Mouse (Mus musculus) cortical plate, adult 2 months (tissue): ENCODE data around the gene Ankdd1b. TPM values are rescaled to one million over a fixed set of nuclear protein-coding genes. Genes with fewer than 3 reads are reported as not detected.

Experiments
- H3K27ac ChIP-seq: fragments of 200-500 bp; 2 replicates; pipeline ENCODE4 v1.5.1; 2012; ENCODE audit warnings: low read length, control low read depth, inconsistent platforms; ENCODE audit not compliant: insufficient read depth
- H3K4me1 ChIP-seq: fragments of 200-500 bp; 2 replicates; pipeline ENCODE4 v1.6.1; 2011; ENCODE audit warnings: low read length; ENCODE audit not compliant: control insufficient read depth, insufficient read depth
- H3K4me3 ChIP-seq: fragments of 200-500 bp; 2 replicates; pipeline ENCODE4 v1.5.1; 2011; ENCODE audit warnings: mild to moderate bottlenecking, low read length, control low read depth; ENCODE audit not compliant: insufficient read depth
- CTCF ChIP-seq: fragments of 200-500 bp; IDR thresholded peaks from 2 replicates; pipeline ENCODE4 v1.5.1; 2011; ENCODE audit warnings: mild to moderate bottlenecking, control low read depth, low read length; ENCODE audit not compliant: insufficient read depth; ENCODE audit errors: extremely low read depth
- POLR2A ChIP-seq: fragments of 200-500 bp; IDR thresholded peaks from 2 replicates; pipeline ENCODE4 v1.6.1; 2011; ENCODE audit warnings: mild to moderate bottlenecking, low read length, control low read depth; ENCODE audit not compliant: insufficient read depth; ENCODE audit errors: extremely low read depth
- polyA plus RNA-seq: library from polyadenylated mRNA; depleted of rRNA; stranded (reverse); fragments of >200 nt; gene quantifications from 2 replicates; pipeline ENCODE4 v1.2.3, GENCODE M21; 2012

Ankdd1b gene
- polyA plus RNA-seq, 1 experiment = 0.04 TPM

DNA sequence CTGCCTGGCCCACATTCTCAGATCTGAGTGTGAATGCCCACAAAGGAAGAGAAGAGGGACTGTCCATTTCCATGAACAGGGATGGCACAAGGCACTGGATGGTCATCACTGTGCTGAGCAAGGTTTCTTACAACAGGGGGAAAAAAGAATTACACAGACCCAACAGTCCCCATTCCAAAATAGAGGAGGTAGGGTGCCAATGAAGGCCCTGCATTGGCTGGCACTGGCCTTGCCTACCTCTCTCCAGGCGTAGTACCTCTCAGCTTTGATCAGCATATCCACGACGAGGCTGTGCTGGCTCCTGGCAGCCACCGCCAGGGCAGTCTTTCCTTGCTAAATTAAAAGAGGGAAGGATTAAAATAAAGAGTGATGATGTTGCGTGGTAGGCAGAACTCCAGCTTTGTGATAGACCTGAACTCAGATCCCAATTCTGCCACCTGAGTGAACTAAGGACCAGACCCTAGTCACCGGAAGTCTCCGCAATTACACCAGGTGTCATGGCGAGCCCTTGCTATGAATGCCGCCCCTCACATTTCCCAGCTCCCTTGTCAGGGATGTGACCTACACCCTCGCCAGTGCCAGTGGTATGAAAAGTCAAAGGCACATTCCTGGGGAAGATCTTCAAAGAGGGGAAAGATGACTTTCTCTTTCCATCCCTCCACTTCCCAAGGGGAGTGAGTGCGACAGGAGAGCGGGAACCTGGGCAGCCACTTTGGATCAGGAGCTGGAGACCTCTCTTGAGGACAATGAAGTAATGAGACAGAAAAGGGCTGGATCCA lies 46.3 kb downstream of the Ankdd1b start:
- no peak overlapping the region for H3K27ac ChIP-seq

GRCm38 (mm10) chr13:96421230-96421629 lies 49.8 kb downstream of the Ankdd1b start:
- TF ChIP-seq CTCF = no peak
- TF ChIP-seq POLR2A = no peak
- Histone ChIP-seq H3K4me3 (no peak overlapping the region), H3K4me1 (no peaks in the 10 kb centered on the region), H3K27ac (no peak overlapping the region)

More for the DNA sequence above, 46.3 kb downstream of the Ankdd1b start:
- no peak for TF ChIP-seq POLR2A
- Histone ChIP-seq H3K4me1 (peaks cover 3% of the 10 kb centered on the region; the same call in 1 of the 2 replicates), H3K4me3 (no peak overlapping the region)

DNA sequence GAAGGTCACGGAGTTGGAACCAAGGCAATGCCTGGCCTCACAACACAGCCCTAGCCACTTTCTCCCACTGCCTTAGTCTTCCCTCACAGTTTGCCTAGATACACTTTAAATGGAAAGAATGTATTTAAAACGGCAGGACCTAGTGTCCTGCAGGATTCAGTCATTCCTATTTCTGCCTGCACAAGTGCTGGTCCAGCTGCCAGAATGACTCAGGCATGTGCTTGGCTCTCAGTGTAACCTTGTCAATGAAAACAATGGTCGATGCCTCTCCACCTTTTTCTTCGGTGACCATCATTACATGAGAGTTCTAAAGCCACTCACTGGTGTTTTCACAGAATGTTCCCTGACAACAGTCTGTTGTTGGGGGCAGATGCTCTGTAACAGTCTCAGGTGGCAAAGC lies 52.5 kb downstream of the Ankdd1b start:
- TF ChIP-seq CTCF (no peak), POLR2A (no peak)
- no peak overlapping the region for H3K4me3 ChIP-seq

DNA sequence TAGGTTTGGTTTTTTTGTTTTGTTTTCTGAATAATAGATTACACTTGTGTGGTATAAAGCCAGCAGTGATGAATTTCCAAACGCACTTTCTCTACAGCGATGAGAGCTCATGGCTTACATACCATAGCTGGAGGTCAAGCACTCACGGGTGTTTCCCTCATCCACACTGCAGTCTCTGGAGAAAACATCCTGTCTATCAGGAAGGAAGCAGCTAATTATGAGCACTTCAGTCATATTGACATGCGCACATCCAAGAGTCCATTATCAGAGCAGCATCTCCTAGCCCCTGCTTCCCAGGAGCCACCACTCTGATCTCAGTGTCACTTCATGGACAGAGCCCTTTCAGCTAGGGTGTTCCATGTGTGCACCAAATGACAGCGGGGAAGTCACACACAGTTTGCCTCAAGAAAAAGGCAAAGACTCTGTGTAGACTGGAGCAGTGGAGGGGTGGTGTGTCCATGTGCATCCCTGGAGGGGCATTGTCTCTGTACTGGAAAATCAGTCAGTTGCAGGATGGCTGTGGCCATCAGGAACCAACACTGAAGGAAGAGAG lies 53.7 kb downstream of the Ankdd1b start:
- no peak overlapping the region for H3K27ac ChIP-seq
- no peak overlapping the region for H3K4me3 ChIP-seq
- no peaks in the 10 kb centered on the region for H3K4me1 ChIP-seq
- TF ChIP-seq CTCF (no peak), POLR2A (no peak)

More for the DNA sequence above, 52.5 kb downstream of the Ankdd1b start:
- Histone ChIP-seq H3K27ac (no peak overlapping the region), H3K4me1 (no peaks in the 10 kb centered on the region)

GRCm38 (mm10) chr13:96416380-96416779 lies 54.6 kb downstream of the Ankdd1b start:
- Histone ChIP-seq H3K4me1 (no peaks in the 10 kb centered on the region), H3K27ac (no peak overlapping the region), H3K4me3 (no peak overlapping the region)
- TF ChIP-seq CTCF (no peak), POLR2A (no peak)

GRCm38 (mm10) chr13:96414384-96414783 lies 56.6 kb downstream of the Ankdd1b start:
- TF ChIP-seq POLR2A (no peak), CTCF (no peak)
- H3K4me1 ChIP-seq = no peaks in the 10 kb centered on the region
- H3K4me3 ChIP-seq = no peak overlapping the region
- H3K27ac ChIP-seq = no peak overlapping the region

DNA sequence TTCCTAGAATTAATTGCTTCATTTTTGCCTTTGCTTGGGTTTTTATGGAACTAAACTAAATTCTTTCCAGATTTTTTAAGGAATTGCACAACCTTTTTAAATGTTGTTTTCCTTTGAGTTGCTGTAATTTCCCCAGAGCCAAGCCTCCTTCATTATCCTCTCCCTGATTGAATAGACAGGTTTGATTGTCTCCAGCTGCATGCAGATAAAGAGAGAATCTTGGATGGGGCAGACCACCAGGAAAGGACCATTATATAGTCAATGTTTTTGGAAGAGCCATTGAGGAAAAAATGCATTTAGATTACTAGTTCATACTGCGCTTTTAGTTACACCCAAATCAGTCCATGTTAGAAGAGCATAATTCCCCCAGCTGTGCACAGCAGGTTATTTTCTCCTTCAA lies 62.2 kb downstream of the Ankdd1b start:
- no peak for TF ChIP-seq POLR2A
- TF ChIP-seq CTCF = no peak
- peaks cover 2% of the 10 kb centered on the region for H3K4me1 ChIP-seq
- H3K27ac ChIP-seq = no peak overlapping the region
- H3K4me3 ChIP-seq = no peak overlapping the region

GRCm38 (mm10) chr13:96407040-96407439 lies 64.0 kb downstream of the Ankdd1b start:
- H3K4me3 ChIP-seq = no peak overlapping the region

DNA sequence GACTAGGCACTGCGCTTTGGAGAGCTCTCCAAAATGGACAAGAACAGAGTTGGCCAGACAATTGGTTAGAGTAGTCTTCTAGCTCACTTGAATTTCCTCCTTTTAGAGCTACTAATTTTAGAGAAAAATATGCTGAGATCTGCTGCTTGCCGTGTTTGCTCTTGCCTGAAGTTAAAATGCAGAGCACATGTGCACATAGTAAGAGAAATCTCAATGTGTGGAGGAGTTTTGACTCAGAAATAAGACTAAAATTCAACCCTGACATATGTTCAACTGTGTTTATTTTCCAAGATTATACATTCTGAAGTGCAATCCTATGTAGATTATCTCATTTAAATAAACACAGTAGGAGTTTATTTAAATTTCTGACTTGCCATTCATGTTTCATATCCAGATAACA lies 65.5 kb downstream of the Ankdd1b start:
- Histone ChIP-seq H3K4me1 (peaks cover 2% of the 10 kb centered on the region), H3K4me3 (no peak overlapping the region), H3K27ac (no peak overlapping the region)
- TF ChIP-seq POLR2A (no peak), CTCF (no peak)

More at GRCm38 (mm10) chr13:96407040-96407439, 64.0 kb downstream of the Ankdd1b start:
- H3K27ac ChIP-seq = no peak overlapping the region
- peaks cover 2% of the 10 kb centered on the region for H3K4me1 ChIP-seq
- TF ChIP-seq POLR2A (no peak), CTCF (peak; percentile 86)

DNA sequence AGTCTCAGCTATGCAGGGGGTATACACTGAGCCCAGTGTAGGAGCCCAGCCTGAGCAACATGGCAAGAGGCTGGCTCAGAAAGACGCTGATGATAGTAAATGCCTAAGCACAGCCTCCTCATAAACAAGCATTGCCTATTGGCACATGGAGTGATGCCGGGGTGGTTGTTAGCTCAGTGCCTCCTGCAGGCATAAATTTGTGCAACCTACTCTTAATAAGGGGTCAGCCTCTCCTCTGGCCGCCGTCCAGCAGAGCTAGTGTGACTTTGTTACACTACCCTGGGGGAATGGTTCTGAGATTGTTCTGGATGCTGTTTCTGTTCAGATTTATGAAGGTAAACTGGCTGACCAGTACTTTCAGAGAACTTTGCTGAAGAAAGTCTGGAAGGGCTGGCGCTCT lies 69.7 kb downstream of the Ankdd1b start:
- H3K4me1 ChIP-seq = peaks cover 2% of the 10 kb centered on the region
- H3K27ac ChIP-seq = no peak overlapping the region
- no peak for TF ChIP-seq POLR2A
- TF ChIP-seq CTCF = no peak
- no peak overlapping the region for H3K4me3 ChIP-seq
